Mouse (Mus musculus) midbrain, embryonic 16.5 days (tissue): ENCODE measurements around the gene Psmg3. TPM values are rescaled to one million over a fixed set of nuclear protein-coding genes. Genes with fewer than 3 reads are reported as not detected.

ENCODE experiments used
- ATAC-seq: fragments of 200-750 bp; cut with Nextera tagmentation; 2 replicates; pipeline ENCODE4 v1.8.0; 2017; ENCODE audit warnings: moderate TSS enrichment
- H3K27ac ChIP-seq: fragments of 300-500 bp; sonication (generic); 2 replicates; pipeline ENCODE4 v1.5.1; 2014; ENCODE audit warnings: mild to moderate bottlenecking, low read length, mixed read lengths
- H3K27me3 ChIP-seq: fragments of 300-500 bp; sonication (generic); 2 replicates; pipeline ENCODE4 v1.6.1; 2014; ENCODE audit warnings: low read depth, low read length, mixed read lengths; ENCODE audit not compliant: control insufficient read depth, insufficient read depth
- H3K36me3 ChIP-seq: fragments of 300-500 bp; sonication (generic); 2 replicates; pipeline ENCODE4 v1.6.1; 2014; ENCODE audit warnings: mild to moderate bottlenecking, low read length, moderate library complexity, mixed read lengths; ENCODE audit not compliant: control insufficient read depth, insufficient read depth
- H3K4me1 ChIP-seq: fragments of 300-500 bp; sonication (generic); 2 replicates; pipeline ENCODE4 v1.6.1; 2014; ENCODE audit warnings: mild to moderate bottlenecking, low read length, mixed read lengths; ENCODE audit not compliant: control insufficient read depth, insufficient read depth
- H3K4me2 ChIP-seq: fragments of 300-500 bp; sonication (generic); 2 replicates; pipeline ENCODE4 v1.6.1; 2014; ENCODE audit warnings: mild to moderate bottlenecking, low read length, mixed read lengths
- H3K4me3 ChIP-seq: fragments of 300-500 bp; sonication (generic); 2 replicates; pipeline ENCODE4 v1.5.1; 2014; ENCODE audit warnings: low read depth, mild to moderate bottlenecking, low read length, moderate library complexity, mixed read lengths
- H3K9ac ChIP-seq: fragments of 300-500 bp; sonication (generic); 2 replicates; pipeline ENCODE4 v1.6.1; 2014; ENCODE audit warnings: low read depth, low read length, mixed read lengths
- H3K9me3 ChIP-seq: fragments of 300-500 bp; sonication (generic); replicated peaks from 2 replicates; pipeline ENCODE4 v1.6.1; 2014; ENCODE audit warnings: mild to moderate bottlenecking, low read length, mixed read lengths; ENCODE audit not compliant: control insufficient read depth, poor library complexity, severe bottlenecking
- WGBS: fragments of 180-500 bp; shearing (Covaris S2); extraction: QIAGEN DNeasy Blood & Tissue Kit; methylation state at CpG from one replicate; pipeline ENCODE4 v1.1.7; 2014; 5-methylcytosine and 5-hydroxymethylcytosine counted together
- polyA plus RNA-seq: library from polyadenylated mRNA; unstranded; fragments of >200 nt; fragmentation: Nextera tagmentation; extraction: Ambion mirVana; gene quantifications from 2 replicates; pipeline ENCODE4 v1.2.1, GENCODE M21; 2015

Psmg3 gene
- polyA plus RNA-seq, 1 experiment from 2014 or later = 71.8 TPM

DNA sequence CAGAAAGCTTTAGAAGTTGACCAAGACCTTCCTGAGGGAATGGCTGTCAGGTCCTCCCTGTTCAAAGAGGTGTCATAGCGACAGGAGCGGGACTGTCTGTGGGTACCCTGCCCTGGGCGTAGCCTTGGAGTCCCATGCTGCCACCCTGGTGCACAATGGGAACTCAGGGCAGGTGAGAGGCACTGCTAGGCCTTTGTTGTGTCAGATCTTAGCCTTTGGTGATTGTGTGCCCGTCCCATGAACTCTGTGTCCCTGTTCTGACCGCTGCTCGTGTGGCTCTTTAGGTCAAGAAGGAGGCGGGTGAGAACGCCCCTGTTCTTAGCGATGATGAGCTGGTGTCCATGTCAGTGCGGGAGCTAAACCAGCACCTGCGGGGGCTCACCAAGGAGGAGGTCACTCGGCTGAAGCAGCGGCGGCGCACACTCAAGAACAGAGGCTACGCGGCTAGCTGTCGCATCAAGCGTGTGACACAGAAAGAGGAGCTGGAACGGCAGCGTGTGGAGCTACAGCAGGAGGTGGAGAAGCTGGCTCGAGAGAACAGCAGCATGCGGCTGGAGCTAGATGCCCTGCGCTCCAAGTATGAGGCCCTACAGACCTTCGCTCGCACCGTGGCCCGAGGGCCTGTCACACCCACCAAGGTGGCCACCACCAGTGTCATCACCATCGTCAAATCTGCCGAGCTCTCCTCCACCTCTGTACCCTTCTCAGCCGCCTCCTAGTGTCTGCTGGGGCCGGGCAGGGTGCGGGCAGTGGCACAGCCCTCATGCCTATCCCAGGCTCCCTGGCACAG is 26.7 kb downstream of the Psmg3 start:
- peaks cover 8% of the 10 kb centered on the region; the same call in 1 of the 2 replicates for H3K36me3 ChIP-seq
- peaks cover 31% of the 10 kb centered on the region for H3K4me1 ChIP-seq
- no peaks in the 10 kb centered on the region for H3K9me3 ChIP-seq
- H3K27ac ChIP-seq = no peak overlapping the region
- H3K9ac ChIP-seq = no peak overlapping the region
- no peaks in the 10 kb centered on the region for H3K27me3 ChIP-seq
- ATAC-seq = no peak
- no peak overlapping the region for H3K4me2 ChIP-seq
- WGBS = 90% methylated on average over 33 of the region's 33 CpGs
- no peak overlapping the region for H3K4me3 ChIP-seq

GRCm38 (mm10) chr5:139799041-139799440 is 27.6 kb downstream of the Psmg3 start:
- no peak for ATAC-seq
- peak overlapping the region; percentile 95 for H3K27ac ChIP-seq

GRCm38 (mm10) chr5:139798168-139798900 is 28.4 kb downstream of the Psmg3 start:
- Histone ChIP-seq H3K4me3 (peak overlapping the region; percentile 44), H3K4me1 (peaks cover 31% of the 10 kb centered on the region), H3K27me3 (no peaks in the 10 kb centered on the region), H3K9me3 (no peaks in the 10 kb centered on the region), H3K36me3 (peaks cover 8% of the 10 kb centered on the region; the same call in 1 of the 2 replicates), H3K4me2 (peak overlapping the region; percentile 84), H3K27ac (peak overlapping the region; percentile 95), H3K9ac (peak overlapping the region; percentile 79)
- 27% methylated on average over 11 of the region's 12 CpGs for WGBS
- peak; percentile 59 for ATAC-seq

More at GRCm38 (mm10) chr5:139799041-139799440, 27.6 kb downstream of the Psmg3 start:
- peak overlapping the region; percentile 84 for H3K4me2 ChIP-seq
- H3K4me3 ChIP-seq = peak overlapping the region; percentile 44; the same call in 1 of the 2 replicates
- no peaks in the 10 kb centered on the region for H3K9me3 ChIP-seq
- 0 out of 2 replicates have a peak overlapping the region, but pooled peaks have one; percentile 14 for H3K9ac ChIP-seq
- peaks cover 31% of the 10 kb centered on the region for H3K4me1 ChIP-seq
- H3K36me3 ChIP-seq = peaks cover 8% of the 10 kb centered on the region; the same call in 1 of the 2 replicates
- WGBS = 91% methylated on average over 8 of the region's 9 CpGs
- H3K27me3 ChIP-seq = no peaks in the 10 kb centered on the region

- peak overlapping the region; percentile 84 for H3K4me2 ChIP-seq
- H3K27ac ChIP-seq = peak overlapping the region; percentile 95
- peak; percentile 88 for ATAC-seq
- no peaks in the 10 kb centered on the region for H3K9me3 ChIP-seq
- no peaks in the 10 kb centered on the region for H3K27me3 ChIP-seq
- H3K4me1 ChIP-seq = peaks cover 36% of the 10 kb centered on the region
- peaks cover 8% of the 10 kb centered on the region; the same call in 1 of the 2 replicates for H3K36me3 ChIP-seq
- peak overlapping the region; percentile 44 for H3K4me3 ChIP-seq
- H3K9ac ChIP-seq = peak overlapping the region; percentile 79
- WGBS = 11% methylated on average over 11 of the region's 11 CpGs
These were observed 29.1 kb downstream of the Psmg3 start for GRCm38 (mm10) chr5:139797473-139798167.

- Histone ChIP-seq H3K4me2 (peak overlapping the region; percentile 84), H3K27ac (peak overlapping the region; percentile 95), H3K4me1 (peaks cover 42% of the 10 kb centered on the region), H3K36me3 (peaks cover 8% of the 10 kb centered on the region; the same call in 1 of the 2 replicates), H3K9me3 (no peaks in the 10 kb centered on the region), H3K27me3 (no peaks in the 10 kb centered on the region), H3K4me3 (no peak overlapping the region), H3K9ac (peak overlapping the region; percentile 79; the same call in 1 of the 2 replicates)
- 21% methylated on average over 13 of the region's 13 CpGs for WGBS
- peak; percentile 20; the same call in 1 of the 2 replicates for ATAC-seq
These were observed 29.8 kb downstream of the Psmg3 start for GRCm38 (mm10) chr5:139796900-139797299.

DNA sequence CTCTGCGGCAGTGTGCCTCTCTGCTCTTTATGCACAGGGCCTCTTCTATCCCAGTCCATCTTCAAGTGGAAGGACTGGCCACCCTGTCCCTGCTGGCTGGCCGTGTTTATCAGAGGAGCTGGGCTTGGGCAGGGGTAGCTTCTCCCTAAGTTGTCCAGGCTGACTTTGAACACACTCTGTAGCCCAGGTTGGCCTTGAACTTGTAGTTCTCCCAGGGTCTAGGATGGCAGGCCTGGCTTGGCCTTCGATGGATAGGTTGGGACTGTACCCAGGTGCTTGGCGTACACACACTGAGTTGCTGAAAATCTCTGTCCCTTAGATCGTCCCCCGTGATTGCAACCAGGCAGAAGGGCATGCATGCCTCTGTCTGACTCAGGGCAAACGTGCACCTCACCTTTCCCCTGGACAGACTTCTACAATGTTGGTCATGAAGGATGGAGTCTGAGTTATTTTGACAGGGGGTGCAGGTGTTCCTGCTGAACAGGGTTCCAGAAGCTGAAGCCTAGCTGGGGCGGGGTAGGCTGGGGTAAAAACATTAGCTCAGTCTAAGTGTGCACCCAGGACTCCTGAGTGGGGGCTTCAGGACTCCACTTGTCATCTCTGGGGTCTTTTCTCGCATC is 30.6 kb downstream of the Psmg3 start:
- no peak overlapping the region for H3K27ac ChIP-seq
- H3K9me3 ChIP-seq = no peaks in the 10 kb centered on the region
- H3K36me3 ChIP-seq = peaks cover 7% of the 10 kb centered on the region; the same call in 1 of the 2 replicates
- H3K4me2 ChIP-seq = no peak overlapping the region
- no peaks in the 10 kb centered on the region for H3K27me3 ChIP-seq
- H3K4me1 ChIP-seq = peaks cover 43% of the 10 kb centered on the region
- WGBS = 78% methylated on average over 9 of the region's 9 CpGs
- H3K4me3 ChIP-seq = no peak overlapping the region
- H3K9ac ChIP-seq = no peak overlapping the region; the same call in 1 of the 2 replicates
- ATAC-seq = no peak

- ATAC-seq = no peak
- 78% methylated on average over 10 of the region's 10 CpGs for WGBS
- H3K4me2 ChIP-seq = no peak overlapping the region
- no peaks in the 10 kb centered on the region for H3K27me3 ChIP-seq
- H3K4me3 ChIP-seq = no peak overlapping the region
- no peak overlapping the region for H3K9ac ChIP-seq
- no peaks in the 10 kb centered on the region for H3K9me3 ChIP-seq
- H3K36me3 ChIP-seq = peaks cover under 1% of the 10 kb centered on the region; the same call in 1 of the 2 replicates
- peaks cover 43% of the 10 kb centered on the region for H3K4me1 ChIP-seq
- H3K27ac ChIP-seq = no peak overlapping the region
These were observed 31.7 kb downstream of the Psmg3 start for GRCm38 (mm10) chr5:139794938-139795337.

GRCm38 (mm10) chr5:139794137-139794536 is 32.5 kb downstream of the Psmg3 start:
- Histone ChIP-seq H3K9ac (no peak overlapping the region), H3K36me3 (no peaks in the 10 kb centered on the region), H3K27me3 (no peaks in the 10 kb centered on the region), H3K27ac (no peak overlapping the region), H3K9me3 (no peaks in the 10 kb centered on the region), H3K4me3 (no peak overlapping the region), H3K4me2 (no peak overlapping the region), H3K4me1 (peaks cover 38% of the 10 kb centered on the region)
- WGBS = 88% methylated on average over 5 of the region's 5 CpGs
- ATAC-seq = no peak
